Mouse (Mus musculus): ENCODE measurements at regions not wholly inside any gene's neighbourhood (a gene's known extent, or its start where the extent isn't known, plus 50 kb on each side); places are given as distances from the start of the nearest gene placed in this dataset.
A peak's percentile ranks its signal among the peaks of the same experiment; 100 is the strongest.

- TF ChIP-seq CTCF (IDR thresholded peaks at IDR 0.05; ENCODE audit: low read depth) (peak; percentile 53), EP300 (IDR thresholded peaks at IDR 0.05; ENCODE audit: low read depth) (no peak)
Observed at GRCm38 (mm10) chr17:81193230-81193871, 128.5 kb upstream of the Thumpd2 start.

Measured in liver, embryonic 14.5 days (tissue).